Mouse (Mus musculus): ENCODE measurements around the gene Lsamp. TPM values are rescaled to one million over a fixed set of nuclear protein-coding genes. Genes with fewer than 3 reads are reported as not detected.
A peak's percentile ranks its signal among the peaks of the same experiment; 100 is the strongest.
"Not testable (repeated sequence)": the region's sequence is repeated elsewhere in the genome, so short reads cannot be mapped to it uniquely, and the experiment has no call there.

The Lsamp gene
- total and polyA plus RNA-seq, 2 experiments from 2014 or later, result 122 to 157 TPM

GRCm38 (mm10) chr16:40572085-40572745 lies 588.1 kb downstream of the Lsamp start:
- ATAC-seq (no peak), DNase-seq (ENCODE audit: low spot score) (no peak)
- Histone ChIP-seq H3K27ac (no peak overlapping the region), H3K9ac (replicated peaks; ENCODE audit: low read length) (no peak overlapping the region), H3K36me3 (ENCODE audit: insufficient read depth, low read length) (no peaks in the 10 kb centered on the region), H3K4me3 (ENCODE audit: low read length) (no peak overlapping the region), H3K9me3 (ENCODE audit: low read length) (no peaks in the 10 kb centered on the region), H3K4me1 (ENCODE audit: insufficient read depth, low read length) (no peaks in the 10 kb centered on the region), H3K27me3 (ENCODE audit: insufficient read depth, low read length) (no peaks in the 10 kb centered on the region), H3K4me2 (ENCODE audit: low read depth, low read length) (no peak overlapping the region)
- 73% methylated on average over 12 of the region's 12 CpGs for WGBS
- TF ChIP-seq CTCF (IDR thresholded peaks at IDR 0.05; ENCODE audit: low read depth), result no peak

GRCm38 (mm10) chr16:40582076-40582475 lies 597.9 kb downstream of the Lsamp start:
- 63% methylated on average over 3 of the region's 3 CpGs for WGBS
- H3K4me2 ChIP-seq (ENCODE audit: low read depth, low read length), result no peak overlapping the region

DNA sequence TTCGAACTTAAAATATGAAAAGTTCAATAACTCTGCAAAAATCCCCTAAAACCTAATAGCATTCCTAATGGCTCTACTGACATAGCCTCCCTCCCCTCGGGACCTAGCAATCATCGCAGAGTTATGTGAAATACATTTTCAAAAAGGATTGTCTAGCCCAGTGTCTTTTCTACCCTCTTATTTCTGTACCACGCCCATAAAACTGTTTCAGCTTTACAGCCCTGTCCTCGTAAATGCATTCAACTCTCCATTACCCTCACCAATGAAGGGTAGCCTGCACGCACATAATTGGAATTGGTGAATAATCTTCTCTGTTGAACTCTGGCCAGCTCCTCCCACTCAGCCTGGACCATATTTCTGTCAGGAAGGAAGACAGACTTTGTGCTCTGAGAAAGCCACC lies 609.0 kb downstream of the Lsamp start:
- 72% methylated on average over 6 of the region's 6 CpGs for WGBS
- H3K27me3 ChIP-seq (ENCODE audit: insufficient read depth, low read length), result no peaks in the 10 kb centered on the region
- TF ChIP-seq CTCF (IDR thresholded peaks at IDR 0.05; ENCODE audit: low read depth), result no peak
- H3K36me3 ChIP-seq (ENCODE audit: insufficient read depth, low read length), result no peaks in the 10 kb centered on the region
- no peak overlapping the region for H3K9ac ChIP-seq (replicated peaks; ENCODE audit: low read length)
- no peak overlapping the region for H3K27ac ChIP-seq
- no peak overlapping the region for H3K4me2 ChIP-seq (ENCODE audit: low read depth, low read length)
- H3K9me3 ChIP-seq (ENCODE audit: low read length), result no peaks in the 10 kb centered on the region
- no peak overlapping the region for H3K4me3 ChIP-seq (ENCODE audit: low read length)
- ATAC-seq (no peak), DNase-seq (ENCODE audit: low spot score) (no peak)
- H3K4me1 ChIP-seq (ENCODE audit: insufficient read depth, low read length), result no peaks in the 10 kb centered on the region

More at GRCm38 (mm10) chr16:40582076-40582475, 597.9 kb downstream of the Lsamp start:
- ATAC-seq (no peak), DNase-seq (ENCODE audit: low spot score) (no peak)
- Histone ChIP-seq H3K27ac (no peak overlapping the region), H3K9ac (replicated peaks; ENCODE audit: low read length) (no peak overlapping the region), H3K9me3 (ENCODE audit: low read length) (no peaks in the 10 kb centered on the region), H3K4me3 (ENCODE audit: low read length) (no peak overlapping the region), H3K36me3 (ENCODE audit: insufficient read depth, low read length) (no peaks in the 10 kb centered on the region), H3K4me1 (ENCODE audit: insufficient read depth, low read length) (no peaks in the 10 kb centered on the region), H3K27me3 (ENCODE audit: insufficient read depth, low read length) (no peaks in the 10 kb centered on the region)
- peak; percentile 24; the same call in 1 of the 2 replicates for TF ChIP-seq CTCF (IDR thresholded peaks at IDR 0.05; ENCODE audit: low read depth)

DNA sequence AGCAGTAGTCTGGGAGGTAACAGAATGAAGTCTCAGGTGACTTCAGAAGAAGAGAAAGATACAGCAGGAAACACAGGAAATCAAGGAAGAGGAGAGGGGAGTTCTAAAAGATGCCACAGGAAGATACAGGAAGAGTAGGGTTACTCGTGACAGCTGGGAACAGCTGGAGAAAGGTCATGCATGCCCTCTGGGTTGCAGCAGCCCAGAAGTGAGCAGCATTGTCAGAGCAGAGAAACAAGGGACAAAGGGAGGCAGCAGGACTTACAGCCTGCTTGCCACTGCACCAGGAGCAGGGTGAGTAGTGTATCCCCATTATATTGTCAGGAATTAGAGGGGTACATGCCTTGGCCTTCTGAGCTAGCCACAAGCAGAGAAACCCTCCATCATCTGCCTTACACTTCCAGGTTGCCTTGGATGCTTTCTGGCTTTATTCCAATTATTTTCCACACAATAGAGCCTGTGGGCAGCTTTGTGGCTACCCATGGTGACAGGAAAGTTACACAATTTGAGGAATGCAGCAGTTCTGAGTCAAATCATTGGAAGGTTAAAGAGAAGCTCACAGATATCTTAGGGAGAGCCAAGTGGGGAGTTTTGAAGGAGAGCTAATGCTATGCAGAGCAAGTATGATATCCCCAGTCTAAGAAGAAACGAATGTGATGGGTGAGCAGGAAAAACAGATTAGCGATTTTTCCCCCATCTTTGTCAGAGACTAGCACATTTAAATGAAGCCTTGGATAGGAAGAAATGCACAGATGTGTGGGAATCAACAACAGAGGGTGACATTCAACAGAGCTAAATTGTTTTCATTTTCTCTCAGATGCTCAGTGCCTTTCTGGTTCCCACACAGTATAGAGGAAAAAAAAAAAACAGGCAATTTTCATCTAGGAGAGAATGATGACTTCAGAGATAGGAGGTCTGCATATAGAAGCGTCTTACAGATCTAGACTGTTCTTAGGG lies 617.5 kb downstream of the Lsamp start:
- Histone ChIP-seq H3K4me3 (ENCODE audit: low read length) (no peak overlapping the region), H3K9me3 (ENCODE audit: low read length) (no peaks in the 10 kb centered on the region), H3K4me1 (ENCODE audit: insufficient read depth, low read length) (peaks cover 6% of the 10 kb centered on the region; the same call in 1 of the 2 replicates), H3K4me2 (ENCODE audit: low read depth, low read length) (no peak overlapping the region), H3K9ac (replicated peaks; ENCODE audit: low read length) (no peak overlapping the region), H3K36me3 (ENCODE audit: insufficient read depth, low read length) (no peaks in the 10 kb centered on the region), H3K27me3 (ENCODE audit: insufficient read depth, low read length) (no peaks in the 10 kb centered on the region), H3K27ac (no peak overlapping the region)
- ATAC-seq, result no peak
- no peak for TF ChIP-seq CTCF (IDR thresholded peaks at IDR 0.05; ENCODE audit: low read depth)
- WGBS, result 25% methylated on average over 4 of the region's 4 CpGs
- no peak for DNase-seq (ENCODE audit: low spot score)

- DNase-seq (ENCODE audit: low spot score), result no peak
- H3K27me3 ChIP-seq (ENCODE audit: insufficient read depth, low read length), result no peaks in the 10 kb centered on the region
- H3K27ac ChIP-seq, result no peak overlapping the region
- H3K9me3 ChIP-seq (ENCODE audit: low read length), result no peaks in the 10 kb centered on the region
- no peaks in the 10 kb centered on the region for H3K36me3 ChIP-seq (ENCODE audit: insufficient read depth, low read length)
- H3K4me2 ChIP-seq (ENCODE audit: low read depth, low read length), result no peak overlapping the region
- no peak overlapping the region for H3K9ac ChIP-seq (replicated peaks; ENCODE audit: low read length)
- WGBS, result 79% methylated on average over 3 of the region's 3 CpGs
- no peak overlapping the region for H3K4me3 ChIP-seq (ENCODE audit: low read length)
- ATAC-seq, result no peak
- H3K4me1 ChIP-seq (ENCODE audit: insufficient read depth, low read length), result no peaks in the 10 kb centered on the region
- no peak for TF ChIP-seq CTCF (IDR thresholded peaks at IDR 0.05; ENCODE audit: low read depth)
These were observed 623.3 kb downstream of the Lsamp start for GRCm38 (mm10) chr16:40607509-40607908.

DNA sequence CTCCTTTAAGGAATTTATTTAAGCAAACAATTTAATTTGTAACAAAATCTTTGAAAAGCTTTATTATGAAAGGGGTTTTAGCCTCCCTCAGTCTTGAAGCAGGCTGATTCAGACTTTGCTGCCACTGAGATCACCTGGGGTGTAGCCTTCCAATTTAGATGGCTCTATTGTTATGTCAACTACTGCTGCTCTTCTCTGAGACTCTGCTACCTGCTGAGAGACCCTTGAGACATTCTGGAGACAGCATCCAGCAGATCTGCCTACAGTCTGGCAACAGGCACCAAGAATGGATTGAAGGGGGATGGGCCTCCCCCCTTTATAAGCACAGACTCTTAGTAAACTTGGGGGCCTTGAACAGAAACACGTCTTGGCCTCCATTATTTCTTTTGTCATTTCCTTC lies 632.5 kb downstream of the Lsamp start:
- not testable (repeated sequence) for H3K36me3 ChIP-seq (ENCODE audit: insufficient read depth, low read length); H3K4me3 ChIP-seq (ENCODE audit: low read length); DNase-seq (ENCODE audit: low spot score); H3K27me3 ChIP-seq (ENCODE audit: insufficient read depth, low read length); H3K9ac ChIP-seq (replicated peaks; ENCODE audit: low read length); H3K4me2 ChIP-seq (ENCODE audit: low read depth, low read length); H3K27ac ChIP-seq; ATAC-seq; H3K4me1 ChIP-seq (ENCODE audit: insufficient read depth, low read length); H3K9me3 ChIP-seq (ENCODE audit: low read length)
- 9% methylated on average over 1 of the region's 1 CpGs for WGBS

GRCm38 (mm10) chr16:40621086-40621485 lies 636.9 kb downstream of the Lsamp start:
- H3K4me2 ChIP-seq (ENCODE audit: low read depth, low read length); ATAC-seq; H3K9ac ChIP-seq (replicated peaks; ENCODE audit: low read length); H3K4me1 ChIP-seq (ENCODE audit: insufficient read depth, low read length); H3K9me3 ChIP-seq (ENCODE audit: low read length); H3K27me3 ChIP-seq (ENCODE audit: insufficient read depth, low read length); H3K4me3 ChIP-seq (ENCODE audit: low read length); DNase-seq (ENCODE audit: low spot score); H3K36me3 ChIP-seq (ENCODE audit: insufficient read depth, low read length); H3K27ac ChIP-seq: not testable (repeated sequence)
- WGBS, result 75% methylated on average over 7 of the region's 7 CpGs
